Mouse (Mus musculus): ENCODE measurements around the gene Rab11a.
"Not testable (repeated sequence)": the region's sequence is repeated elsewhere in the genome, so short reads cannot be mapped to it uniquely, and the experiment has no call there.

Gene Rab11a

GRCm38 (mm10) chr9:64758052-64758451 is 20.5 kb upstream of the Rab11a start:
- in situ Hi-C loops (cut with MboI; ENCODE audit: low pct_unique_long_range_greater_than_20kb in 1 of 2, low sequenced_read_pairs in 2 of 2, unreplicated experiment in 1 of 2), result no loop called here

DNA sequence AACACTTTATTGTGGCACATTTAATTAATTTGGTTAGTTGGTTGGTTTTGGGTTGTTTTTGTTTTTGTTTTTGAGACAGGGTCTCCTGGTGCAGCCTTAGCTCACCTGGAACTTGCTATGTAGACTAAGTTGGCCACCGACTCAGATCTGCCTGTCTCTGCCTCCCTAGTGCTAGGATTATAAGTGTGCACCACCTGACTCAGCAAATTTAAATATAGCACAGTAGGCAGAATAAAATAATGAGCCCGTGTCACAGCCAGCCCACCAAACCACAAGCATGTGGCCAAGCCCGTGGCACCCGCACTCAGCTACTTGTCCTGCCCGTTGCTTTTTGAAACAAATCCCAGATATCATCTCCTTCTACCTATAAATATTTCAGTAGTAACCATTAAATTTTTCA is 15.0 kb upstream of the Rab11a start:
- in situ Hi-C loops (cut with MboI; ENCODE audit: low pct_unique_long_range_greater_than_20kb in 1 of 2, low sequenced_read_pairs in 2 of 2, unreplicated experiment in 1 of 2), result no loop called here

GRCm38 (mm10) chr9:64749314-64749713 is 11.8 kb upstream of the Rab11a start:
- in situ Hi-C loops (cut with MboI; ENCODE audit: low pct_unique_long_range_greater_than_20kb in 1 of 2, low sequenced_read_pairs in 2 of 2, unreplicated experiment in 1 of 2), result no loop called here

- in situ Hi-C loops (cut with MboI; ENCODE audit: low pct_unique_long_range_greater_than_20kb in 1 of 2, low sequenced_read_pairs in 2 of 2, unreplicated experiment in 1 of 2), result no loop called here
Measured at GRCm38 (mm10) chr9:64747735-64748134, 10.2 kb upstream of the Rab11a start.

DNA sequence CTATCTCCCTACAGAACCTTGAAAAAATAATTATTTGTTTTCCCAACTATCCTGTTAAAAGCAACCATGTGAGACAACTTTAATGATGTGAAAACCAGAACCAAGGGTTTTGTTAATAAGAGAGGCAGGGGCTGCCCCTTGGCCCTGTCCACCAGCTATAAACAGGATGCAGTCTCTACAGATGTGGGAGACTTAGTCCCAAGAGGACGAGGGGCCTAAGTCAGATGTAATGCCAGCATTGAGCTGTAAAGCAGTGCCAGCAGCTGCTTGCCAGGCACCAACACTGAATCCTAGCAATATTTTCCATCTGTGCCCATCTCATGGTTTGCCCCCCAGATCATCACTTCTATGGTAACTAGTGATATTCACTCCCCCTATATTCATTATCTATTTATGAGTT is 4.9 kb upstream of the Rab11a start:
- in situ Hi-C loops (cut with MboI; ENCODE audit: low pct_unique_long_range_greater_than_20kb in 1 of 2, low sequenced_read_pairs in 2 of 2, unreplicated experiment in 1 of 2), result no loop called here

DNA sequence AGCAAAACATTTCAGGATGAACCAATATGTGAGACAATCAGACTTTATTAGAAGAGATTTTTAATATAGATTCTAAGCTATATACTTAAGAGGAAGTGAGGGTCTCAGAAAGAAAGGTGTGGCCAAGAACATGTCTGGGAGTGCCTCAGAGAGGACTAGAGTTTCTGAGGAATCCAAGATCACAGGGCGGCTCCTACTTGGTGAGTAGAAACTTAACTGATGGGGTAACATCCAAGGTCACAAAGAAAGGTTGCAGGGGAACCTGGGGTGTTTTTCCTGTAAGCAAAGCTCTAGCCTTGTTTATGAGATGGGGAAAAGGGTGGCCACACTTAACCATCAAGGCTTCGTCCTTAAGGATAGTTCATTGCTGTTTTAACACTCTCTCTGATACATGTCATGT is 1.4 kb upstream of the Rab11a start:
- in situ Hi-C loops (cut with MboI; ENCODE audit: low pct_unique_long_range_greater_than_20kb in 1 of 2, low sequenced_read_pairs in 2 of 2, unreplicated experiment in 1 of 2), result no loop called here

GRCm38 (mm10) chr9:64736639-64737405 is 736 bp downstream of the Rab11a start:
- in situ Hi-C loops (cut with MboI; ENCODE audit: low pct_unique_long_range_greater_than_20kb in 1 of 2, low sequenced_read_pairs in 2 of 2, unreplicated experiment in 1 of 2), result no loop called here

DNA sequence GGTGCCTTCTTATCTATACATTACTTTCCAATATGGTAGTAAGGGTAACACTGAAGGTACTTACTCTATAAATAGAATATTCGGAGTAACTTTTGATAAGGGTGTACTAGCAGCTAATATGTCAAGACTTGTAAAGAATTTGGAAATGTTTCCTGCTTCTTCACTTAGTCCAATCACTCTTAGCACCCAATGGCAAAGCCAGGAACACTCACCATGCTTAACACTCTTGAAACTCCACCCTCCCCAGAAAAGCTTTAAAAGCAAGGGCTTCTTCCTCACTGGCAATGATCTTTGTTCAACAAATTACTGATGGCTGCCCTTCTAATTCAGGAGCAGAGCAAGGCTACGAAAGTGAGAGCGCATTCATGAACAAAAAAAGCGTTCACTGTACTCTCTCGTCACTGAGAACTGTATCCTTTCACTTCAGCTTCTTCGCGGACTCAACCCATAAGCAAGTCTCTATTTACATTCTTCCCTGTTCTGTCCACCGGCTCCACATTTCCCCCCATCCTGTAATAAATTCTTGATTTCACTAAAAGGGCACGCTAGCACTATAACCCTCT is 1.4 kb downstream of the Rab11a start:
- in situ Hi-C loops (cut with MboI; ENCODE audit: low pct_unique_long_range_greater_than_20kb in 1 of 2, low sequenced_read_pairs in 2 of 2, unreplicated experiment in 1 of 2), result no loop called here

DNA sequence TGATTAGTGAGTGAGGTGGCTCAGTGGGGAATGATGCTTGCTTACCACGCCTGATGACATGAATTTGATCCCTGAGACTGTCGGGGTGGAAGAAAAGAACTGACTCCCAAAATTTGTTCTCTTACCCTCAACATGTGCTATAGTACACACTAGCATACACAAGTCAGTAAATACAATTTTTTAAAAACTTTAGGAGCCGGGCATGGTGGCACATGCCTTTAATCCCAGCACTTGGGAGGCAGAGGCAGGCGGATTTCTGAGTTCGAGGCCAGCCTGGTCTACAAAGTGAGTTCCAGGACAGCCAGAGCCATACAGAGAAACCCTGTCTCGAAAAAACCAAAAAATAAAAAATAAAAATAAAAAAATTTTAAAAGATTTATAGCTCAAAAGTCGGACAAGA is 2.6 kb downstream of the Rab11a start:
- in situ Hi-C loops (cut with MboI; ENCODE audit: low pct_unique_long_range_greater_than_20kb in 1 of 2, low sequenced_read_pairs in 2 of 2, unreplicated experiment in 1 of 2), result not testable (repeated sequence)

DNA sequence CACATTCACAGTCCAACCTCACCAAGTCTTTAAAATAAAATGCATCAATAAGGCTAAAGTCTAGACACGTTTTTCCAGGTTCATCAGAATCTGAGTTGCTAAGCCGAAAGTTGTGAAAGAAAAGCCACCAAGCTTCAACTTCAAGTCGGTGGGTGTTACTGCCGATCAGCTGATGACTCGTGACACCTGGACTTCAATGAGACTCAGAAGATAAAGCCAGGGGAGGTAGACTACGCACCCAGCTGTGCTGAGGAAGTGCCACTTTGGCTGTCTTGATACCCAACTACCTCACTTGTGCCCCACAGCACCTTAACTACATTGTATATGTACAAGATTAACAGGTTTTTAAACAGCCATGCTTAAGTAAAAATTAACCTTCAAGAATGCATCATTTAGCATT is 3.4 kb downstream of the Rab11a start:
- in situ Hi-C loops (cut with MboI; ENCODE audit: low pct_unique_long_range_greater_than_20kb in 1 of 2, low sequenced_read_pairs in 2 of 2, unreplicated experiment in 1 of 2), result no loop called here

DNA sequence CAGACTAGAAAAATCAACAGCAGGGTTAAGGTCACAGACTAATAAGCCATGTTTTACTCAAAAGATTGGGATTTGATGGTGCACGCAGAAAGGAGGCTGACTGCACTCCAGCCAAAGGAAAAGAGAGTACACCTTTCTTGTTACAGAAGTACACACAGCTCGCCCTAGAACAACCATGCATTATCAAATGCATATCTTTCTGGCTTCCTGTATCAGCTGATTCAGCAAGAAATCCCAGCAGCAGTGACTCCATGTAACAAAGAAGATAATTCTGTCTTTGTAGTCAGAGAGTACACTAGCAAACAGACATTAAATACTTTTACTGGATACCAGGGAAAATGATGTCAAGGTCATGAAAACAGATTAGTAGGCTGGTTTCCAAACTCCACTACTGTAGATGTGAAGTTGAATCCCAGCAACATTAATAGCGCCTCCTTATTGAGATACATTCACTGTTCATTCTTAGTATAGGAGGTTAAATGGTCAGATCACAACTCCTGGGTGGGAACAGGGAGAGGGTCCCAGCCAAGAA is 6.5 kb downstream of the Rab11a start:
- in situ Hi-C loops (cut with MboI; ENCODE audit: low pct_unique_long_range_greater_than_20kb in 1 of 2, low sequenced_read_pairs in 2 of 2, unreplicated experiment in 1 of 2), result no loop called here

DNA sequence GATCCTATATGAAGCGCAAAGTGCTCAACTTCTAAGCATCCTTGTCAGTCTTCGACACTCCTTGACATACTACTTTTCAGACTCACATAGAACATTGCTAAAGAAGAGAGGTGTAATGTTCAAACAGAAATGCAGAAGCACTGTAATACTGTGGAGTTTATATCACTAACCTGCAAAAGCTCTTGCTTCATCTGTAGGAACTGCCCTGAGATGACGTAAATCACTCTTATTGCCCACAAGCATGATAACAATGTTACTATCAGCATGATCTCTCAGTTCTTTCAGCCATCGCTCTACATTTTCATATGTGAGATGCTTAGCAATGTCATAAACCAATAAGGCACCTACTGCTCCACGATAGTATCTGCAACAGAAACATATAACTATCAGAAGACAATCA is 11.1 kb downstream of the Rab11a start:
- in situ Hi-C loops (cut with MboI; ENCODE audit: low pct_unique_long_range_greater_than_20kb in 1 of 2, low sequenced_read_pairs in 2 of 2, unreplicated experiment in 1 of 2), result no loop called here

- in situ Hi-C loops (cut with MboI; ENCODE audit: low pct_unique_long_range_greater_than_20kb in 1 of 2, low sequenced_read_pairs in 2 of 2, unreplicated experiment in 1 of 2), result no loop called here
Measured at GRCm38 (mm10) chr9:64719526-64720163, 17.9 kb downstream of the Rab11a start.

GRCm38 (mm10) chr9:64710291-64710690 is 27.3 kb downstream of the Rab11a start:
- in situ Hi-C loops (cut with MboI; ENCODE audit: low pct_unique_long_range_greater_than_20kb in 1 of 2, low sequenced_read_pairs in 2 of 2, unreplicated experiment in 1 of 2), result not testable (repeated sequence)

DNA sequence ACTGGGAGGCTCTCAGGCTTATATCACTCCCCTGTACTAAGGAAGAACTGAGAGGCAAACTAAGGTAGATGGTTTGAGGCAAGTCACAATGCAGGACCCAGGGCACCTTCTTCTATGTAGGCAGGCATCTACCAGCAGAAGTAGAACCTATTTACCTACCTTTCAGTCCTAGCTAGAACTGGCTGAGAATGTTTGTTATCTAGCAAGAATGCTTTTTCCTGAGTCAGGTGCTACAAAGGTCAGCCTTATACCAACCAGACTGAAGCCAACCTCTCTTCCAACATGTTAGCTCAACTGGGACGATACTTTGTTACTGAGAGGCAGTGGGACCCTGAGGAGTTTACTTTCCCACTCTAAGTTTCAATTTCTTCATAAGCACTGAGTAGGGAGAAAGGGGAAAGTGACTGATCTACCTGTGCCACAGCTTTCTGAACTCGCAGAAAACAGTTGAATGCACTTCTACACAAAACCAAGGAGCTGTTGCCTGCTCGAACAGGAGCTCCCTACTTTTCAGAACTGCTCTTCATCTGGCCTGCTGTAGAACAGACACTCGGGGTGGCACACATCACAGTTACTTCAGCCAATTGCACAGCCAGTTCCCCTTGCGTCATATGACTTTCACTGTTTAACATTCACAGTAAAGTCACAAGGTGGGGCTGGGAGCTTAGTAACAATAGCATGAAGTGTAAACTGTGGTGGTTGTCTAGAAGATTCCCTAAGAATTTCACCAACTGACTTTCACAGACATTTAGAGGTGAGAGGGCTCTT is 33.3 kb downstream of the Rab11a start:
- in situ Hi-C loops (cut with MboI; ENCODE audit: low pct_unique_long_range_greater_than_20kb in 1 of 2, low sequenced_read_pairs in 2 of 2, unreplicated experiment in 1 of 2), result no loop called here

- in situ Hi-C loops (cut with MboI; ENCODE audit: low pct_unique_long_range_greater_than_20kb in 1 of 2, low sequenced_read_pairs in 2 of 2, unreplicated experiment in 1 of 2), result no loop called here
Measured at GRCm38 (mm10) chr9:64703420-64703965, 34.1 kb downstream of the Rab11a start.

DNA sequence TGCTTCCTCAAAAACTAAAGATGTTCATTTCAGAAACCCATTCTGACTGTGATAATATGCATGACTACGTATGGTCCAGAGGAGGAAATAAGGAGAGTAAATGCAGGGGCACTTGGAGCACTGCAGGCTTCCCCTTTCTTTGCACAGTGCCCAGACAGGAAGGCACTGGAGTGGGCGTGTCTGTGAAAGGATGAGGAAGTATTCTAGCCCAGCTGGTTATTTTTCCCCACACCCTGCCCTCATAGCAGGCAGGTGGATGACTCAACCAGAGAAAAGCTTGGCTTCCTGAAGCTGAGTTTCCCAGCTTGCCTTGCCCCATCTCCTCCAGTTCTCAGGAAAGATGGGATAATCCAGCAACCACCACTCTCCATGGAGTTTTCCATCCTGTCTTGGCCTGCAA is 34.6 kb downstream of the Rab11a start:
- in situ Hi-C loops (cut with MboI; ENCODE audit: low pct_unique_long_range_greater_than_20kb in 1 of 2, low sequenced_read_pairs in 2 of 2, unreplicated experiment in 1 of 2), result no loop called here

GRCm38 (mm10) chr9:64702391-64702790 is 35.2 kb downstream of the Rab11a start:
- in situ Hi-C loops (cut with MboI; ENCODE audit: low pct_unique_long_range_greater_than_20kb in 1 of 2, low sequenced_read_pairs in 2 of 2, unreplicated experiment in 1 of 2), result no loop called here

DNA sequence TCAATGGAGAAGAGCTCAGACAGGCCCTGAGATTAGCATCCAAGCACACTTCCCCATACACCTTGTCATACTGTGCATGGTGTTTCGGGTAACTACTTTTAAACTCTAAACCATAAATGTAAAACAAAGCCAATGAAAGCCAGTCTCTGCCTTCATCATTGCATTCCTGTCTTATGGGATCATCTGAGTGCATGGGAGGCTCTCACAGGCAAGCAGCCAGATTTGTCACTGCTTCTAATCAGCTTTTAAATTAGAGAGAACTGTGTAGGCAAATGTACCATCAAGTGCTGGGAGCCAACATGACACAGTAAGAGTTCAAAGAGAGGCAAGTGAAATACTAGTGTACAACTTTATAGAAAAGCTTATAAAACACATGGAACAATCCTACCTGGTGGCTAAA is 35.9 kb downstream of the Rab11a start:
- in situ Hi-C loops (cut with MboI; ENCODE audit: low pct_unique_long_range_greater_than_20kb in 1 of 2, low sequenced_read_pairs in 2 of 2, unreplicated experiment in 1 of 2), result no loop called here

All from mouse embryonic stem cell (cell line).